Mouse (Mus musculus) megakaryocyte, embryonic 14.5 days (primary cell): Measurements from ENCODE around the gene Pgm5.

Experiments
- FLI1 ChIP-seq: IDR thresholded peaks from 2 replicates; pipeline ENCODE4 v1.6.1; 2012; ENCODE audit warnings: low read length, inconsistent platforms, mixed read lengths
- GATA1 ChIP-seq: IDR thresholded peaks from 3 replicates; pipeline ENCODE4 v1.6.1; 2012; ENCODE audit warnings: mixed read lengths, low read length, inconsistent platforms, borderline replicate concordance

GRCm38 (mm10) chr19:24845007-24845546 lies 16.6 kb downstream of the Pgm5 start:
- TF ChIP-seq GATA1 (no peak), FLI1 (no peak)
